Mouse (Mus musculus) heart, postnatal 0 days (tissue): ENCODE data around the gene Arhgef28. TPM values are rescaled to one million over a fixed set of nuclear protein-coding genes. Genes with fewer than 3 reads are reported as not detected.
A peak's percentile ranks its signal among the peaks of the same experiment; 100 is the strongest.

Experiments used
- ATAC-seq: fragments of 200-750 bp; cut with Nextera tagmentation; 2 replicates; pipeline ENCODE4 v1.8.0; 2017; ENCODE audit warnings: low read depth, moderate number of reproducible peaks, moderate library complexity; ENCODE audit not compliant: insufficient read depth
- DNase-seq: peaks from one replicate; pipeline ENCODE4 v3.0.0-alpha.2; 2016; ENCODE audit warnings: low spot score
- H3K27ac ChIP-seq: fragments of 300-500 bp; sonication (generic); 2 replicates; pipeline ENCODE4 v1.5.1; 2014; ENCODE audit warnings: low read depth, mild to moderate bottlenecking
- H3K27me3 ChIP-seq: fragments of 300-500 bp; sonication (generic); 2 replicates; pipeline ENCODE4 v1.6.1; 2014; ENCODE audit warnings: low read length, mixed read lengths; ENCODE audit not compliant: control insufficient read depth, insufficient read depth
- H3K36me3 ChIP-seq: fragments of 300-500 bp; sonication (generic); replicated peaks from 2 replicates; pipeline ENCODE4 v1.6.1; 2014; ENCODE audit warnings: low read length, mixed read lengths; ENCODE audit not compliant: control insufficient read depth, insufficient read depth
- H3K4me1 ChIP-seq: fragments of 300-500 bp; sonication (generic); 2 replicates; pipeline ENCODE4 v1.6.1; 2014; ENCODE audit warnings: antibody characterized with exemption; ENCODE audit not compliant: control insufficient read depth, insufficient read depth
- H3K4me2 ChIP-seq: fragments of 300-500 bp; sonication (generic); 2 replicates; pipeline ENCODE4 v1.6.1; 2014; ENCODE audit warnings: low read depth, mild to moderate bottlenecking, low read length, moderate library complexity
- H3K4me3 ChIP-seq: fragments of 300-500 bp; sonication (generic); 2 replicates; pipeline ENCODE4 v1.5.1; 2014; ENCODE audit warnings: low read depth, low read length
- H3K9ac ChIP-seq: fragments of 300-500 bp; sonication (generic); replicated peaks from 2 replicates; pipeline ENCODE4 v1.6.1; 2014; ENCODE audit warnings: low read depth, low read length, mixed read lengths
- H3K9me3 ChIP-seq: fragments of 300-500 bp; sonication (generic); replicated peaks from 2 replicates; pipeline ENCODE4 v1.6.1; 2016; ENCODE audit warnings: low read length; ENCODE audit not compliant: control insufficient read depth
- CTCF ChIP-seq: IDR thresholded peaks from 2 replicates; pipeline ENCODE4 v1.5.1; 2016; ENCODE audit warnings: antibody characterized with exemption, control low read depth, low read depth
- EP300 ChIP-seq: IDR thresholded peaks from 2 replicates; pipeline ENCODE4 v1.6.1; 2016; ENCODE audit warnings: antibody characterized with exemption, low read depth
- WGBS: fragments of 180-500 bp; shearing (Covaris S2); extraction: QIAGEN DNeasy Blood & Tissue Kit; methylation state at CpG from one replicate; pipeline ENCODE4 v1.1.7; 2014; 5-methylcytosine and 5-hydroxymethylcytosine counted together
- polyA plus RNA-seq: library from polyadenylated mRNA; unstranded; fragments of >200 nt; fragmentation: Nextera tagmentation; extraction: Ambion mirVana; gene quantifications from 2 replicates; pipeline ENCODE4 v1.2.1, GENCODE M21; 2015
- total RNA-seq: library from RNA; depleted of rRNA; stranded (reverse); fragments of >200 nt; gene quantifications from 2 replicates; pipeline ENCODE4 v1.2.3, GENCODE M21; 2014; ENCODE audit warnings: low replicate concordance

The Arhgef28 gene
- total and polyA plus RNA-seq, 2 experiments from 2014 or later: 6.9 to 10.5 TPM

GRCm38 (mm10) chr13:98201436-98201835, 4.8 kb downstream of the Arhgef28 start:
- Histone ChIP-seq H3K4me1 (peaks cover 11% of the 10 kb centered on the region), H3K36me3 (no peaks in the 10 kb centered on the region), H3K9ac (no peak overlapping the region), H3K9me3 (no peaks in the 10 kb centered on the region), H3K27me3 (no peaks in the 10 kb centered on the region), H3K27ac (no peak overlapping the region), H3K4me3 (no peak overlapping the region), H3K4me2 (peak overlapping the region; percentile 6; the same call in 1 of the 2 replicates)
- WGBS: 24% methylated on average over 9 of the region's 9 CpGs
- no peak for DNase-seq
- TF ChIP-seq EP300 (no peak), CTCF (no peak)
- ATAC-seq: no peak

DNA sequence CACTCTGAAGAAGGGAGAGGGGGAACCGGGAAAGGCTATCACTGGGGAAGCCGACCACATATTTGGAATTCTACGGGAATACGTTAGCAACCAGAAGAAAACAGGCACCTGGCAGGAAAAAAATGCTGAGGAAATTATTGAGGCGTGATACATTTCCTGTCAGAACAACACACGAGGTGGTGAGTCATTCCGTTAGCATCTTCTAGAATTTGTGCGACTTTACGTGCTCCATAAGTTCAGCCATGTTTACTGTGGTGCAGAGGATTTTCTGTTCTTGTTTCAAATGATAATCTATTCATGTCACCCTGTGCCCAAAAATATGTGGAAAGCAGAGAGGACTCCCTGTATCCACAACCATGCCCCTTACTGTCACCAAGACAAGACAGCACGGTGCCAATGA, 13.6 kb downstream of the Arhgef28 start:
- Histone ChIP-seq H3K4me3 (no peak overlapping the region), H3K4me1 (peaks cover 3% of the 10 kb centered on the region; the same call in 1 of the 2 replicates), H3K36me3 (no peaks in the 10 kb centered on the region), H3K4me2 (peak overlapping the region; percentile 13; the same call in 1 of the 2 replicates), H3K9me3 (no peaks in the 10 kb centered on the region), H3K27ac (peak overlapping the region; percentile 63), H3K27me3 (no peaks in the 10 kb centered on the region), H3K9ac (no peak overlapping the region)
- peak; percentile 16 for DNase-seq
- TF ChIP-seq CTCF: no peak
- TF ChIP-seq EP300: no peak
- ATAC-seq: no peak
- WGBS: 43% methylated on average over 10 of the region's 10 CpGs

DNA sequence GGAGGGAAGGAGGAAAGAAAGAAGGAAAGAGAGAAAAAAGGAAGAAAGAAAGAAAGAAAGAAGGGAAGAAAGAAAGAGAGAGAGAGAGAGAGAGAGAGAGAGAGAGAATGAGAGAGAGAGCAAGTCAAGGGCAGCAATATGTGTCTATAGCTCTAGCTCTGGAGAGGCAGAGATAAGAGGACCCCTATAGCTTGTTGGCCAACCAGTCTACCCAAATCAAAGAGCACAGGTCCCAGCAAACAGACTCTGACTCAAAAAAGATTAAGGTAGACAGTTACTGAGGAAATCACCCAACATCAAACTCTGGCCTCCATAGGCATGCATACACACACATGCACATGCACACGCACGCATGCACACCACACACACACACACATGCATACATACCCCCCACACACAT, 17.7 kb downstream of the Arhgef28 start:
- no peak overlapping the region for H3K4me2 ChIP-seq
- DNase-seq (no peak), ATAC-seq (no peak)
- H3K36me3 ChIP-seq: no peaks in the 10 kb centered on the region
- 95% methylated on average over 2 of the region's 2 CpGs for WGBS
- no peaks in the 10 kb centered on the region for H3K9me3 ChIP-seq
- H3K9ac ChIP-seq: no peak overlapping the region
- H3K27me3 ChIP-seq: no peaks in the 10 kb centered on the region
- TF ChIP-seq CTCF: no peak
- TF ChIP-seq EP300: no peak
- H3K4me3 ChIP-seq: no peak overlapping the region
- no peak overlapping the region for H3K27ac ChIP-seq
- peaks cover 7% of the 10 kb centered on the region for H3K4me1 ChIP-seq

GRCm38 (mm10) chr13:98187904-98188303, 18.3 kb downstream of the Arhgef28 start:
- no peak overlapping the region for H3K9ac ChIP-seq
- DNase-seq (no peak), ATAC-seq (no peak)
- H3K4me3 ChIP-seq: no peak overlapping the region
- TF ChIP-seq EP300: no peak
- TF ChIP-seq CTCF: no peak
- no peak overlapping the region for H3K4me2 ChIP-seq
- no peaks in the 10 kb centered on the region for H3K36me3 ChIP-seq
- H3K27me3 ChIP-seq: no peaks in the 10 kb centered on the region
- WGBS: 100% methylated on average over 1 of the region's 1 CpGs
- H3K27ac ChIP-seq: no peak overlapping the region
- H3K9me3 ChIP-seq: no peaks in the 10 kb centered on the region
- peaks cover 7% of the 10 kb centered on the region for H3K4me1 ChIP-seq

DNA sequence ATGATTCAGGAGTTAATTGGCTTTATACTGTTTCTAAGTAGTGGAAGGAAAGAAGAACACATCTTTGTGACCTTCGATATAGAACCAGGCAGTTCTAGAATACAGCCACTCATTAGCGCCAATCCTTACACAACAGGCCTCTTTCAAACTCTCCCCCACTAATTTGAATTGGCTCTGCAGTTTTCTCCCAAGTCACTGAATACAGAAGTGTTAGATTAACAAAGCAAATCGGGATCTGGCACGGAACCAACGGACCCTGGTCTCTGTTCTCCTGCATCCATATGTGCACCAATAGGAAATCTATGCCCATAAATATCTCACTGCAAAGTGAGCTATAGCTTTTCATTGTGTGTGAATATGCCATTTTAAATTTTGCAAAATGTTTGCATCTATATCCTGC, 20.1 kb downstream of the Arhgef28 start:
- Histone ChIP-seq H3K27me3 (no peaks in the 10 kb centered on the region), H3K4me1 (peaks cover 3% of the 10 kb centered on the region), H3K4me3 (no peak overlapping the region), H3K9ac (no peak overlapping the region), H3K36me3 (no peaks in the 10 kb centered on the region), H3K9me3 (no peaks in the 10 kb centered on the region), H3K27ac (no peak overlapping the region), H3K4me2 (no peak overlapping the region)
- no peak for ATAC-seq
- WGBS: 72% methylated on average over 5 of the region's 5 CpGs
- TF ChIP-seq CTCF (no peak), EP300 (no peak)
- DNase-seq: no peak

DNA sequence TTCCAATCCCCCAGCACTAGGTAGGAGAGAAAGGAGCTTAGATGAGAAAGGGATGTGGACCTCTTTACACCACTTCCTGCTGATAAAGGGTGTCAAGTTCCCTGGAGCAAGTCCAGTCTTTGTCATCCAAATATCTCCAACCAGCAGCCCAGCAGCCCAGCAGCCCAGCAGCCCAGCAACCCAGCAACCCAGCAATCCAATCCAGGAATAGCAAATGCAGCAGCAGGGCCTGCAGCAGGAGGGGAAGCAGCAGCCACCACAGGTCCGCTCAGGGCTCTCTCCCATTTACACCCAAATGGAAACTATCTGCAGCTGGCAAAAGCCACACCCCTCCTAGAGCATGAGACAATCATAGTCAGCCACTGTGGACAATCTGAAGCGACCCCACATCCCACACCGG, 21.6 kb downstream of the Arhgef28 start:
- no peaks in the 10 kb centered on the region for H3K27me3 ChIP-seq
- H3K27ac ChIP-seq: no peak overlapping the region
- no peak overlapping the region for H3K4me2 ChIP-seq
- ATAC-seq (peak; percentile 33; the same call in 1 of the 2 replicates), DNase-seq (no peak)
- H3K4me1 ChIP-seq: peaks cover 3% of the 10 kb centered on the region
- 33% methylated on average over 3 of the region's 3 CpGs for WGBS
- no peaks in the 10 kb centered on the region for H3K9me3 ChIP-seq
- H3K4me3 ChIP-seq: no peak overlapping the region
- no peak overlapping the region for H3K9ac ChIP-seq
- TF ChIP-seq CTCF (no peak), EP300 (no peak)
- H3K36me3 ChIP-seq: no peaks in the 10 kb centered on the region
